Mouse (Mus musculus): ENCODE results near the gene Cd63.
A peak's percentile ranks its signal among the peaks of the same experiment; 100 is the strongest.

Cd63 gene

DNA sequence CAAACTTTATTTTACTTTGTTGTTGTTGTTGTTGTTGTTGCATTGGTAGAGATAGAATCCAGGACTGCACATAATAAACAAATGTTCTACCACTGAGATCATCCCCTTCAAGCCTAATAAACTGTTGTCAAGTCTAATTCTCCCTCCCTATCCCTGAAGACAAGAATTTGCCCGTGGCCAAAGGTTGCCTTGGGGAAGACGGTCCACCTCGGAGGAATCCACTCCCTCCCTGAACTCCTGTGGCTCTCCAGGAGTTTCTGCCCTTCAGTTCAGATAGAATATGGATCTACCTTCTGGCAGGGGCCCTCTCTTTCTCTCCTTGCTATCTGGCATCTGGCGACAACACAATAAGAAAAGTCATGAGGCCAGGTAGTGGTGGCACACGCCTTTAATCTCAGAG is 4.0 kb downstream of the Cd63 start:
- no peak for DNase-seq (ENCODE audit: low spot score)

DNA sequence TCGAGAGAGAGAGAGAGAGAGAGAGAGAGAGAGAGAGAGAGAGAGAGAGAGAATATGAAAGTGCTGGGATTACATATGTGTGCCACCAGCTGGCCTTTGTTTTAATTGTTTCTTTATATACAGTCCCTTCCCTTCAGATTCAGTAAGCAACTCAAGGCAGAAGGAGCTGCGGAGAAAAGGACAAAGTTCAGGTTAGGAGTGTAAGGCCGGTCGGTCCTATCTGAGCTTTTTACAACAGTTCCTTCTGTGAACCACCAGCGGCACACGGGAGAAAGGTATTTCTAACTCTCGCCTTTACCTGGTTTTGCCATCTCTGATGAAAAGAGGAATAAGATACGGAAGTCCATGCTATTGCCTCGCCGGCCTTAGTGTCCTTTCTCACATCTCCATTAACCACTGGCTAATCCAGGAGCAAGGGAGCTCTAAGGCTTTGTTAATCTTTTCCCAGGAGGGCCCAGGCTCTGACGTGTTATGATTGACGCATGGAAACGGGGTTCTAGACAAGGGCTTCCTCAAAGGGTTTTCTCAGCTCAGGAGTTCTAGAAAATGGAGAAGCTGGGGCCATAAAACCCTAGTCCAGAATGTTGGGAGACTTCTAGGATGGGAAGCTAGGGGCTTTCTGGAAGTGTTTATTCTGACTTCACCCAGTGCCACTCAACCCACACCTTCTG is 8.1 kb downstream of the Cd63 start:
- DNase-seq (ENCODE audit: low spot score), result peak; percentile 54

DNA sequence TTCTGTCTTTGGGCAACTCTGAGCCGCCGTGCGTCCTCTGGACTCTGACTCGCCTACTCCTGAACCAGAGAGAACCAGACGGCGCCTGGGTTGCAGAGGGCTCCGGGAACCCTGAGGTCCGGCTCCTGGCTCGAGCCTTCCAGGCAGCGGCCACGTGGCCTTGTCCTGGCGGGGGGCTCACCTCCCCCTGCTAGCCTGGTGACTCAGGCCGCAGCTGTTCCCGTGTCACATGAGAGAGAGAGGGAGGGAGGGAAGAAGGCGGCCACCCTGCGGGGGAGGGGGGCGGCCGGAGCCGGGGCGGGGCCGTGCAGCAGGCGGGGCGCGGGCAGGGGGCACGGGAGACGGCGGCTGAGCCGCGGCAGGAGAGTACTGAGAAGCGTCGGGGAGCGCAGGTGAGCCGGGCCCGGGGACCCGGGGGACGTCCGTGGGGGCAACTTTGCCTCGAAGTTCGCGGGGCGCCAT is 8.8 kb downstream of the Cd63 start:
- peak; percentile 90 for DNase-seq (ENCODE audit: low spot score)

DNA sequence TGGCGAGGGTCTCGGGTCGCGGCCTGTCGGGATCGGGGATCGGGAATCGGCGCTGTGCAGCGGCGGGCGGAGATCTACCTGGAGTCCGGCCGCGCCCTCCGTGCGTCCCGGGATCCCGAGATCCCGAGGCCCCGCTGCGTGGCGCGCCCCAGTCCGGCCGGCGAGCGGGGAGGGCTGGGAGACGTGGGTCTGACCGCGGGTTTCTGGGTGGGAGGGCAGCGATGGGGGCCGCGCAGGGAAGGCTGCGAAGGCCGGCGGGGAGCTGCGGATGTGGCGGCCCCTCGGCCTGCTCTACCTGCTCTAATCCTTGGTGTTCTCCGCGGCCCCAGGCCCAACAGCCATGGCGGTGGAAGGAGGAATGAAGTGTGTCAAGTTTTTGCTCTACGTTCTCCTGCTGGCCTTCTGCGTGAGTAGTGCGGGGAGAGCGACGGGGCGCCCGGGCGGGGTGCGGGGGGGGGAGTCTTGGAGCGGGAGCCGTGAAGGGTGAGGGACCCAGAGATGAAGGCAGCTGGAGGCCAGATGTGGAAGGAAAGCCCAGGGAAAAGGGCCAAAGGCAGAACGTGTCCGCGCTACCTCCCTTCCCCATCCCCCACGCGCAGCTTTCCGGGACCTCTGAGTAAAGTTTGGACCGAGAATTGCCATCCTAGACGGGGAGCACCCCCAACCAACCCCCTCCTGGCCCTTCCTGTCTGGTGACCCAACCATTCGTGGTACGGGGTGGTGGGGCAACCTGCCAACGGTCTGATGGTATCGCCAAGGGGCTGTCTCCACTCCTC is 9.5 kb downstream of the Cd63 start:
- peak; percentile 62 for DNase-seq (ENCODE audit: low spot score)

DNA sequence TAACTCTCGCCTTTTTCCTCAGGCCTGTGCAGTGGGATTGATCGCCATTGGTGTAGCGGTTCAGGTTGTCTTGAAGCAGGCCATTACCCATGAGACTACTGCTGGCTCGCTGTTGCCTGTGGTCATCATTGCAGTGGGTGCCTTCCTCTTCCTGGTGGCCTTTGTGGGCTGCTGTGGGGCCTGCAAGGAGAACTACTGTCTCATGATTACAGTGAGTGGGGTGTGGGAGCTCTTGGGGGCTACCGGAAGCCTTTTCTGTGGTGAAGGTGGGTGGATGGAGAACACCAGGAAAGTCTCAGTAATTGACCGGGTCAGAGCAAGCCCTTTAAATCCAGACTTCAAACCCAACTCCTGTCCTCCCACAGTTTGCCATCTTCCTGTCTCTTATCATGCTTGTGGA is 10.6 kb downstream of the Cd63 start:
- DNase-seq (ENCODE audit: low spot score), result no peak

DNA sequence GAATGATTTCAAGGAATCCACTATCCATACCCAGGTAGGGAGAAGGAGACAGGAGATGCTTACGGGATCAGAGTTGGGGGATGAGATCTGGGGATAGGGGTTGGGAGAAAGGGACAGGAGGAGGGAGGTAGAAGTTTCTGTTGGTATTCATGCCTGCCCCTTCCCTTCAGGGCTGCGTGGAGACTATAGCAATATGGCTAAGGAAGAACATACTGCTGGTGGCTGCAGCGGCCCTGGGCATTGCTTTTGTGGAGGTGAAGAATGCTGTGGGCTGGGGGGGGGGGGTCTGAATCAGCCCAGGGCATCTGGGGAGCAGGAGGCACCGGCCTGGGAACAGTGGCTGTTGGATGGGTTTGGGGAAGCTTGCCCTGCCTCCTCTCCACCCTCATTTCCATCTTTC is 11.5 kb downstream of the Cd63 start:
- DNase-seq (ENCODE audit: low spot score), result no peak

DNA sequence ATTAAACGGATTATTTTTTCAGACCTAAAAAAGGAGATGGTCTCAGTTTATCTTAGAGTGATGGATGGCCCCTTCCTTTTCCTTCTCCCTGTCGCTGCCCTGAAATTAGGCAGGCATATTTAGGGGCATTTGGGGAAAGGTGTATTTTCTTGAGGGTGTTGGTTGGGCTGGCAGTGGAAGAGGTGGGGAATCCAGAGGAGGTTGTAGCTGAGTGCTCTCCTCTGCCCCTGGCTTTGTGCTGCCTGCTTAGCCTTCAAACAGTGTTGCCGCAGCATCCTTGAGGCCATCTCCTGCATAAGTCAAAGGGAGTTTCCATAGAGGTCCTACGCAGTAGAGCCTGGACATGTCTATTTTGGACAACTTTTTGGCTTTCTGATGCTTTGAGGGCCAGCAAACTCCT is 12.0 kb downstream of the Cd63 start:
- no peak for DNase-seq (ENCODE audit: low spot score)

DNA sequence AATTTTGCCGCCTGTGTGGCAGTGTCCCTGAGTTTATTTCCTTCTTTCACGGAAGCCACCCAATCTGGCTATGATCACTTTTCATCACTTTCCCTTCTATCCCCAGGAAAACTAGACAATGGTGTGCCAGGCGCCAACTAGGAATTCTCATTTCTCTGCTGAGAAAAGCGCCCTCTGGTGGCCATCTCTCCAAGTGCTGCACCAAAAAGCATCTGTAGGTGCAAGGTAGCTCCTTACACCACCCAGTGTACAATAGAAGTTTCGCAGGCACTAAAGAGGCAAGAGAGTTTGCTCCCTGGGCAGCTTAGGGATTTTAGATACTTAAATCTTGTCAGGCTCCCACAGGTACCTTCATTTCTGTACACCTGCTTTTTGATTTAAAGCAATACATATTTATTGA is 12.4 kb downstream of the Cd63 start:
- DNase-seq (ENCODE audit: low spot score), result peak; percentile 96

DNA sequence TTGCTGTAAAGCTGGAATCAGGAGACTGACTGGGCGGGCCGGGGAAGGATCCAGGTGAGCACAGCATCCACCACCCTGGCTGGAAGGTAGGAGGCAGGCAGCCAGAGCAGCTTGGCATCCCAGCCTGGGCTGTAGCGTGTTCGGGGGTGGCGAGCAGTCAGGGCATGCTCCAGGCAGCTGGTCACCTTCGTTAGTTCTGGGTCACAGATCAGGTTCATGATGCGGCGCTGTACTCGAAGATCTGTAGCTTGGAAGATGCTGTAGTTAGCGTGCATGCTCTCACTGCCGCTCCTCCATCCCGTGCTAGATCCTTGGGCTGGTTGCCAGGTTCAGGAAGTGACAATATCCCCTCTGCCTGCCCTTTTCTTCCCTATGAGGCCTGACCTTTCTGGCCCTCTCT is 12.9 kb downstream of the Cd63 start:
- DNase-seq (ENCODE audit: low spot score), result no peak

DNA sequence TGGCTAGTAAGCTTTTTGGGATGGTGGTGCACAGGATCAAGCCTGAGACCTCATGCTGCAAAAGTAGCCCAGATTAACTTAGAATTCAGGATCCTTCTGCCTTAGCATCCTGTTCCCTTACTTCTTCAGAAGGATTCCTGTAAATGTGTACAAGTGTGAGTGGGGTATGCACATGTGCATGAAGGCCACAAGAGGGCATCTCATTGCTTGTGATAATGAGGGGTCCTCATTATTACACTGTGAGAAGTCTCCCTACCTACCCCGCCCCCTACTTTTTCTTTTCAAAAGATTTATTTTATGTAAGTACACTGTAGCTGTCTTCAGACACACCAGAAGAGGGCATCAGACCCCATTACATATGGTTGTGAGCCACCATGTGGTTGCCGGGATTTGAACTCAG is 14.8 kb downstream of the Cd63 start:
- no peak for DNase-seq (ENCODE audit: low spot score)

DNA sequence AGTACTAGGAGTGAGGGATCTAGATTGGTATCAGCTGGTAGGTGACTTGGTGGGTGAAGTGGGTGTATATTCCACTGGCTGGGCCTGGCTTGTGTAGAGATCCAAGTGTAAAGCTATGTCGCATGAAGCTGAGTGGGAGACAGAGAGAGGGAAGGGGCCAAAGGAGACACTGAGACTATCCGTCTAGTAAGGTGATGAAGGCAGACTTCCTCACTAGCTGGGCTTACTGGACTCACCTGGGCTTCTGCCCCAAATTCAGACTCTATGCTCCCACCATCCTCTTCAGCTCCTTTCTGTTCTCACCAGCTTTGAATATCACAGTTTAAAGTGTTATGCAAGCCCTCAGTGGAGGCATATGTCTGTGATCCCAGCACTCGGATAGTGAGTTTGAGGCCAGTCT is 15.9 kb downstream of the Cd63 start:
- no peak for DNase-seq (ENCODE audit: low spot score)

DNA sequence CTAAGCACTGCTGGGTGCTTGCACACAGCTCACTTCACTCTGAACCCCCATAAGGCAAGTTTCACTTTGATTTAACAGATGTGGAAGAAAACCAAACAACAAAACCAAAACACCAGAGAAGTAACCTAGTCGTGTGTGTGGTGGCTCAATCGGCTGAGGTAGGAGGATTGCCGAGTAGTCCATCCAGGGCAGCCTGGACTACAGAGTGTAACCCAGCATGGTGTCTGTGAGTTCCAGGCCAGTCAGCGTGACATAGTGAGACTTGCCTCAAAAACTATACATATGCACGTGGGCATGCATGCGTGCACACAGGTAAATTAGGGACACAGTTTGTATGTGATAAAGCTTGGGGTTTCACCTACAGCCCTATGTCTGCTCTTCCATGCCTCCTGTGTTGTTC is 16.6 kb downstream of the Cd63 start:
- DNase-seq (ENCODE audit: low spot score), result no peak

DNA sequence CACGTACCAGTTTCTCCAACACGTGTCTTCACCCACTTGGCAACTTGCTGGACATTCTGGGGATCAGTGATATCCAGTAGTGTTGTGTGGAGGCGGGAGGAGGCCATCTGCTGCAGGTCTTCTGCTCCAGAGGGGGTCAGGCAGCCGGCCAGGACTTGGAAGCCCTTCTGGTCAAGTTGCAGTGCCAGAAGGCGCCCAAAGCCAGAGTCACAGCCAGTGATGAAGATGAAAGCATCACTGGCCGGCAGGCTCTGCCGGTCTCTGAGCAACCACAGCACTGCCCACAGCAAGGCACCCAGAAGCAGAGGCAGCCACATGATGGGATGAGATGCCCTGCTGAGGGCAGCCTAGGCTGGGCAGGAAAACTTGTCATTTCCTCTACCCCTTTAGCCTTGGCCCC is 17.5 kb downstream of the Cd63 start:
- DNase-seq (ENCODE audit: low spot score), result no peak

DNA sequence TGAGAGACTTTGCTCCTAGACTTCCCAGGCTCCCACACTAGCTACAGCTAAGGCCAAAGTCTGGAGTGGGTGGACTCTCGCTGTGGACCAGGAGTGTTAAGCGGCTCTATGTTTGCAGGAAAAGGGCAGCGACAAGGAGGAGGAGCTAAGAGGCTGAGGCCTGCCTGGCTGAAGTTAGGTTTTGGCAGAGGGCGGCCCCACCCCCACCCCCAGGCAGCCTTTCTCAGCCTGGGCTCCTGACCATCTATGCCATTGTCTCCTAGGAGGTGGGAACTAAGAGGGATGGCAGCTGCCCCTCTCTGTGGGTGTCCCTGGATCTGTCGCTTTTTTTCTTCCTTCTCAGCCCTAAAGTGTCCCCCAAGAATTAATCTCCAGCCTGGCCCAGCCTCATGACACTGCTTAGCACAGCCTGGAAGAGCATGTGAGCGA is 18.4 kb downstream of the Cd63 start:
- no peak for DNase-seq (ENCODE audit: low spot score)

DNA sequence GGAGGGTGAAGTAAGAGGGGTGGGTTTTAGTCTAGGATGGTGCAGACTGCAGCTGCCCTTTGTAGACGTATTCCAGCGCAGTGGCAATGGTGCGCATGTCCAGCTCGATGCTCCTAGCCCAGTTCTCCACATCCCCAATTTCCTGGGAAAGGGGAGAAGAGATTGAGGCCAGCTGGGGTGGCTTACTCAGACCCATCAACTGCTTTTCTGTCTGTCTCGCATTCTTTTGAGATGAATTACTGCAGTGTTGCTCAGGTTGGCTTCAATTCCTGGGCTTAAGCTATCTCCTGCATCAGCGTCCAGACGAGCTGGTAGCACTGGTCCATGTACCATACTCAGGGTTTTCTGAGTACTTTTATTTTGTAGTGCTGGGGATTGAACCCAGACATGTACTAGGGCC is 19.2 kb downstream of the Cd63 start:
- DNase-seq (ENCODE audit: low spot score), result no peak

DNA sequence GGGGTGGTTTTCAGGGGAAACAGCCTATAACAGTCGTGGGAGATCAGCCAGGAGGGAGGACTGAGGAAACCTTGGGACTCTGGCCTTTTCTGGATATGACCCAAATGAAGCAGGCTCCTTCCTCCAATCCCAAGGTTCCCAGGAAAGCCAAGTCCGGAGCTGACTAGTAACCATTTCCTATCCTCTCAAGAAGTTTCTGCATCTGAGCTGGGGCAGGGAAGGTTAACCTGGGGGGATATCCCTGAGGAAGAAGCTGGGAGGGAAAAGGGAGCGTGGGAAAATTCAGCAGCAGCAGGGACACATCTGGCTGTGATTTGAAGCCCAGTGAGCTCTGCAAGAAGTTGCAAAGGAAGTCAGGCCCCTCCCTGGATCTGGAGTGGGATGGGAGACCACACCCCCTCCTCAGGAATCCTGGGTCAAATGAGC is 20.0 kb downstream of the Cd63 start:
- DNase-seq (ENCODE audit: low spot score), result peak; percentile 40

DNA sequence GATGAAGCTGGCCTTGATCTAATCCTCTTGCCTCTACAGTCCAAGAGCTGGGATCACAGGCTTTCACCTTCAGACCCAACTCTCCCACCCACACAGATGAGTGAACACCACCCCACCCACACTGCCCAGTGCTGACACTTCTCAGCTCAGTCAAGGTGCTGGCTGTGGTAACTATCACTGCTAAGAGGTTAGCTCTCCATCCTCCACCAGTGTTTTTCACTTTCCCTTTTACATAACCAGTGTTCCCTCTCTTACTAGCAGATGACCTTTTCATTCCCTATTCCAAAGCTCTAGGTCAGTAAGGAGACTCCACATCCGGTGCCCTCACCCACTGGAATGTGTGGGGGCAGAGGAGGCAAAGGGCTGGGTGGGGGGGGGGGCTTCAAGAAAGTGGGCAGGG is 20.5 kb downstream of the Cd63 start:
- DNase-seq (ENCODE audit: low spot score), result no peak

DNA sequence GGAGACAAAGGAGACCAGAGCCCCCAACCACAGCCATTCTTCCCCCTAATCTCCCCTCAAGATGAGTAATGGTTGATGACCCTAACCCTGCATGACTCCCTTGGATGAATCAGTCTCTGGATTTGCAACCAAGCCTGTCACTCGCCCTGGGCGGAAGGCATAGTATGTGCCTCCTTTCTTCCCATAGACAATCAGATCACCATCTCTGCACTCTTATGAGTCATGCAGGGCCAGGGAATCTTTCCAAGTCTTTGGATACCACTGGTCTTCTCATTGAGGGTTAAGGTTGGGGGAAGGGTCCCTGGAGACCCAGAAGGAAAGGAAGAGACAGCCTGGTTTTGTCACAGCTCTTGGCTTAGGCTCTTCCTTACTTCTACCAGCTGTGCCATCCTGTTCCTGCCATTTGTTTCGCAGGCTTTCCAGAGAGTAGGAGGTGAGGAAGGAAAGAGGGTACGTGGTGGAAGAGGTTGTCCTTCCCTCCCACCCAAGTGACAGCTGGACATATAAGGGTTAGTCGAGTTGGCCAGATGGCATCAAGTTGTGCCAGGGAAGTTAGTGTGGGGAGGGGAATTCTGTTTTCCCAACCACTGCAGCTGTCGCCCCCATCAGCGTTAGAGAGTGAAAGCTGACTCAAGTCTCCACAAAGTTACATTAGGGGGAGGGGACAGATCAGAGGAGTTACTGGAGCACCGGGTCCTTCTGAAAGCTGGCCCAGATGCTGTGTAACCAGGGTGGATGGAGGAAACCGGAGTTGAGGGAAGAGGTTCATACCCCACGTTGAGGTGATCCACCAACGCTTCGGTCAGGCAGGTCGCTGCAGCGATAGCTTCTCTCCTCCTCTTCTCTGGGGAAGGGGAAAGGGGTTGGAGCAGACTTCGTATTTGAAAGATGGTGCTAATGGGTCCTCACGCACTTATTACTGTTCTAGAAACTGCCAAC is 21.4 kb downstream of the Cd63 start:
- DNase-seq (ENCODE audit: low spot score), result no peak

DNA sequence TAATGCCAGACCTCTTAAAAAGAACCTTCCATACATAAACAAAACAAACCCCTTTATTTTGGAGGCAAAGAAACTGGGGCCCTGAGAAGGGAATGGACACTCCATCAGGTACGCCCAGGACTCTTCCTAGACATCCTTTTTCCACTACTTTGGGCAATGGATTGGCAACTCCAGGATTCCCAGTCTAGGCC is 21.9 kb downstream of the Cd63 start, which contains the start of gene Rdh5:
Gene Rdh5 (minus strand): TSS at position 67 of the 191 bp plus-strand sequence.
- no peak for DNase-seq (ENCODE audit: low spot score)

DNA sequence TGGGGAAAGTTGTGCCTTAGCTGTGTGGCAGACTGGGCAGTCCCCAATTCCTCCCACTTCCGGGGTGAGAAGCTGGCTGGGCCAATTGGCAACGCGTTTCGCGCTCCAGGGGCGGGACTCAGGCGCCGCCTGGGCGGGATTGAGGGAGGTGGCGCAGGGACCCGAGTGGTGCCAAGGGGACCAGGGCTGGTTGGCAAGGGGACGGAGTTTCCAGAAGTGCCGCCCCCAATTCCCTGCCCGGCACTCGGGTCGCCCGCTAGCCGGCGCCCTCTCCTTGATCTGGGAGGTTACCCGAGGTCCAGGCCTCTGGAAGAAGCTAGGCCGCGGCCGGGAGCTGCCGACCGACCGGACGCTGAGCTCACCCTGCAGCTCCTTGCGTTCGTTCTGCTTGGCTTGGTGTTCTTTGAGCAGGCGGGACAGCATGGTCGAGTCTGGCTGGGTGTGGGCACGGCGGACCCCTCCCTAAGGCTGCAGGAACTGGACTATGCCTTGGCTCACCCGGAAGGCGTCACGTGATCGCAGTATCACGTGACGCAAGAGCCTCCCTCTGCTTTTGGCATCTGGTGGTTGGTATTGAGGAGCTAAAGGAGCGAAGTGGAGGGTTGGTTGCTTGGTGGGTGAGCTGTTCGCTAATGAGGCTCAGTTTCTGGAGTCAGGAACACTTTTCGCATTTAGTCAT is 22.4 kb downstream of the Cd63 start:
- peak; percentile 96 for DNase-seq (ENCODE audit: low spot score)

DNA sequence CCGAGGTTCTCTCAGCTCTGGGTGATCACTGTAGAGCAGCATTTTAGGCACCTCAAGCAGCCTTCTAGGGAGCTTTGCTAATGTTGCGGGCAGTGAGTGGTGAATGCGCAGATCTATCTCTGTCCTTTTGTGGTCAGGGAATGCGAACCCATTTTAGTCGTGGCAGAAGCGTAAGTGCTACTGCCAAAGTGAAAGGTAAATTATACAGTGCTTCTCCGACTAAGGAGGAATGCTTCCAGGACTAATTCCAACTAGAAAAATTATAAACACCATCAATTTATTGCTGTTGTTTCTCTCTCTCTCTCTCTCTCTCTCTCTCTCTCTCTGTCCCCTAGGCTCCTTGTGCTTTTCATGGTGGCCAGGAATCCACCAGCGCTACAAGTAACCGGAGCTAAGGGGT is 23.1 kb downstream of the Cd63 start, which contains the start of gene Bloc1s1:
Gene Bloc1s1 (minus strand): TSS at position 101 of the 400 bp plus-strand sequence.
- no peak for DNase-seq (ENCODE audit: low spot score)

DNA sequence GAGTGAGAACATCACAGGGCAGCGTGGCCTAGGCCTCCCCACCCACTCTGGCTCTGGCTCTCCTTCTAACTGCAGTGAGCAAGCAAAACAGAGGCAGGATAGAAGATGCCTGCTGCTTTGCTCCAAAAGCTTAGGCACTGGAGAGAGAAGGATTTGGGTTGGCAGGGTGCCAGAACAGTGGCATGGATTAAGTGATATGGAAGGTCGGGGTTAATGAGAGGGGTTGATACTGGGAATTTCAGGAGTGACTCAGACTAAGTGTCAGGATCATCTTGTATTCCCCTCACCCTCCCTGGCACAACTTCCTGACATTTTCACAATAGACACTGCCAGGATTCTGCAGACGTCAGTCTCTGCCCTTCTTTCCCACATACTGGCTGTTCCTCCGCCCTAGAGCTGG is 27.6 kb downstream of the Cd63 start:
- DNase-seq (ENCODE audit: low spot score), result no peak

All from embryo, embryonic 10.5 days (tissue).